Mouse (Mus musculus) forebrain, postnatal 0 days (tissue): ENCODE results near the gene Angptl8. TPM values are rescaled to one million over a fixed set of nuclear protein-coding genes. Genes with fewer than 3 reads are reported as not detected.
"Not testable (repeated sequence)": the region's sequence is repeated elsewhere in the genome, so short reads cannot be mapped to it uniquely, and the experiment has no call there.

ENCODE experiments used
- ATAC-seq: fragments of 200-750 bp; cut with Nextera tagmentation; 2 replicates; pipeline ENCODE4 v1.8.0; 2017; ENCODE audit warnings: mild to moderate bottlenecking, moderate library complexity
- DNase-seq: peaks from one replicate; pipeline ENCODE4 v3.0.0-alpha.2; 2015
- H3K27ac ChIP-seq: fragments of 300-500 bp; sonication (generic); 2 replicates; pipeline ENCODE4 v1.5.1; 2014; ENCODE audit warnings: low read depth, mild to moderate bottlenecking, antibody characterized with exemption, low read length, moderate library complexity, mixed read lengths
- H3K27me3 ChIP-seq: fragments of 300-500 bp; sonication (generic); 2 replicates; pipeline ENCODE4 v1.6.1; 2014; ENCODE audit warnings: mild to moderate bottlenecking, low read length, mixed read lengths; ENCODE audit not compliant: insufficient read depth
- H3K36me3 ChIP-seq: fragments of 300-500 bp; sonication (generic); 2 replicates; pipeline ENCODE4 v1.6.1; 2014; ENCODE audit warnings: mild to moderate bottlenecking, moderate library complexity; ENCODE audit not compliant: insufficient read depth
- H3K4me1 ChIP-seq: fragments of 300-500 bp; sonication (generic); 2 replicates; pipeline ENCODE4 v1.6.1; 2014; ENCODE audit warnings: antibody characterized with exemption; ENCODE audit not compliant: insufficient read depth
- H3K4me2 ChIP-seq: fragments of 300-500 bp; sonication (generic); 2 replicates; pipeline ENCODE4 v1.6.1; 2014; ENCODE audit warnings: low read depth, mild to moderate bottlenecking, moderate library complexity
- H3K4me3 ChIP-seq: fragments of 300-500 bp; sonication (generic); 2 replicates; pipeline ENCODE4 v1.5.1; 2014; ENCODE audit warnings: low read depth, low read length, mixed read lengths
- H3K9ac ChIP-seq: fragments of 300-500 bp; sonication (generic); 2 replicates; pipeline ENCODE4 v1.6.1; 2014; ENCODE audit warnings: mild to moderate bottlenecking
- H3K9me3 ChIP-seq: fragments of 300-500 bp; sonication (generic); 2 replicates; pipeline ENCODE4 v1.6.1; 2016; ENCODE audit warnings: low read length
- CTCF ChIP-seq: sonication (generic); IDR thresholded peaks from 2 replicates; pipeline ENCODE4 v1.5.1; 2016; ENCODE audit warnings: antibody characterized with exemption, control low read depth, low read depth
- WGBS: fragments of 180-500 bp; shearing (Covaris S2); extraction: QIAGEN DNeasy Blood & Tissue Kit; methylation state at CpG from one replicate; pipeline ENCODE4 v1.1.7; 2014; 5-methylcytosine and 5-hydroxymethylcytosine counted together
- polyA plus RNA-seq: library from polyadenylated mRNA; unstranded; fragments of >200 nt; fragmentation: Nextera tagmentation; extraction: Ambion mirVana; gene quantifications from 2 replicates; pipeline ENCODE4 v1.2.1, GENCODE M21; 2015
- total RNA-seq: library from RNA; depleted of rRNA; stranded (reverse); fragments of >200 nt; gene quantifications from 2 replicates; pipeline ENCODE4 v1.2.3, GENCODE M21; 2014; rRNA removed

Gene Angptl8
- total RNA-seq (not detected in 2 replicates), polyA plus RNA-seq (0.18 TPM in 1 of 2 replicates, not detected in the other)

DNA sequence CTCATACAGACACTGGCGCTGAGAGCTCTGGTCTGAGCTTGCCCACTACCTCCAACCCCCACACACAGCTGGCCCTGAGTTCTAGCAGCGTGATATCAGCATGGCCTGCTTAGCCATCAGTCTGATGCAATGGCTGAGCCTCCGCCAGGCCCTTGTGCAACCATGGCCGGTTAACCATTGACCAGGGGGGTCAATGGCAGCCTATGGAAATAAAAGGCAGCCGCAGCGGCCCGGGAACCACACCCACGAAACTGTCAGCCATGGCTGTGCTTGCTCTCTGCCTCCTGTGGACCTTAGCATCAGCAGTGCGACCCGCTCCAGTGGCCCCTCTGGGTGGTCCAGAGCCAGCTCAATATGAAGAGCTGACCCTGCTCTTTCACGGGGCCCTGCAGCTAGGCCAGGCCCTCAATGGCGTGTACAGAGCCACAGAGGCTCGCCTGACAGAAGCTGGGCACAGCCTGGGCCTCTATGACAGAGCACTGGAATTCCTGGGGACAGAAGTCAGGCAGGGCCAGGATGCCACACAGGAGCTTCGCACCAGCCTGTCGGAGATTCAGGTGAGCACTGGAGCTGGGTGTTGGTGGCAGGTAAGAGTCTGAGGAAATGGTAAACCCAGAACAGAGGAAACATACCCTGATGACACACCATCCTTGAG is at the start of gene Angptl8:
TSS of gene Angptl8 (plus strand) at position 253 of the 655 bp plus-strand sequence.
- Histone ChIP-seq H3K9ac (no peak within 1 kb of the TSS), H3K27ac (no peak within 1 kb of the TSS), H3K4me2 (no peak within 1 kb of the TSS), H3K9me3 (no peaks in the 10 kb centered on the region), H3K4me3 (no peak within 1 kb of the TSS), H3K4me1 (no peaks in the 10 kb centered on the region), H3K27me3 (no peaks in the 10 kb centered on the region), H3K36me3 (no peaks in the 10 kb centered on the region)
- no peak for ATAC-seq
- WGBS, result 84% methylated on average over 15 of the region's 15 CpGs
- no peak for TF ChIP-seq CTCF
- DNase-seq, result no peak

DNA sequence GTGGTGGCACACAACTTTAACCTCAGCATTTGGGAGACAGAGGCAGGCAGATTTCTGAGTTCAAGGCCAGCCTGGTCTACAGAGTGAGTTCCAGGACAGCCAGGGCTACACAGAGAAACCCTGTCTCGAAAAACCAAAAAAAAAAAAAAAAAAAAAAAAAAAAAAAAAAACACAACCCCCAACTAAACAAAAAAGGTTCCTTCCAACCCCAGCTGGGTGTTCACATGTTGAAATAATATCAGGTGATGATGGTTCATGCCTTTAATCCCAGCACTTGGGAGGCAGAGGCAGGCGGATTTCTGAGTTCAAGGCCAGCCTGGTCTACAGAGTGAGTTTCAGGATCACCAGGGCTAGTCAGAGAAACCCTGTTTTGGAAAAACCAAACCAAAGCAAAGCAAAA is 49.0 kb upstream of the Angptl8 start:
- H3K4me3 ChIP-seq, DNase-seq, H3K36me3 ChIP-seq, H3K9me3 ChIP-seq, H3K4me1 ChIP-seq, H3K27me3 ChIP-seq, H3K27ac ChIP-seq, H3K4me2 ChIP-seq, ATAC-seq, H3K9ac ChIP-seq: not testable (repeated sequence)
- 83% methylated on average over 1 of the region's 2 CpGs for WGBS

DNA sequence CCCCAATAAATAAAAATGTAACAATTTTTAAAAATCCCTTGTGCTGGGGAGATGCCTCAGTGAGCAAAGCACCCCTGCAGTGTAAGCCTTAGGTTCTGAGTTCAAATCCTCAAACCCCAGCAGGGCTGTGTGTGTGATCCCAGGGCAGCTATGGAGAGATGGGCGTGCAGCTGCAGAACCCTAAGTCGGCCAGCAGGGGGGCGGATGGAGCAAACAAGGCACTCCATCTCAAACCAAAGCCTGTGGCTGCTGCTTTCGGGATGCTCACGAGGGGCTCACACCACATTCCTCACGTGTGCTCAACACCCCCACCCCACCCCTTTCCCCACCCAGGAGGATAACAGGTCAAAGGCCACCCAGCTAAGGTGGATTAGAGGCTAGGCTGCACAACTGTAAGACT is 48.4 kb upstream of the Angptl8 start:
- Histone ChIP-seq H3K4me3 (no peak overlapping the region), H3K9me3 (no peaks in the 10 kb centered on the region), H3K9ac (no peak overlapping the region), H3K27me3 (no peaks in the 10 kb centered on the region), H3K27ac (no peak overlapping the region), H3K4me2 (no peak overlapping the region), H3K36me3 (no peaks in the 10 kb centered on the region), H3K4me1 (no peaks in the 10 kb centered on the region)
- ATAC-seq (peak; percentile 86), DNase-seq (peak; percentile 63)
- 8% methylated on average over 6 of the region's 6 CpGs for WGBS
- TF ChIP-seq CTCF, result peak; percentile 74

GRCm38 (mm10) chr9:21787654-21788053 is 47.7 kb upstream of the Angptl8 start:
- no peak for TF ChIP-seq CTCF
- Histone ChIP-seq H3K9ac (no peak overlapping the region), H3K4me3 (no peak overlapping the region), H3K4me2 (no peak overlapping the region), H3K36me3 (no peaks in the 10 kb centered on the region), H3K27me3 (no peaks in the 10 kb centered on the region), H3K9me3 (no peaks in the 10 kb centered on the region), H3K4me1 (no peaks in the 10 kb centered on the region), H3K27ac (no peak overlapping the region)
- ATAC-seq (no peak), DNase-seq (no peak)
- WGBS, result 83% methylated on average over 5 of the region's 5 CpGs

- Histone ChIP-seq H3K4me3 (no peak overlapping the region), H3K4me1 (no peaks in the 10 kb centered on the region), H3K4me2 (no peak overlapping the region), H3K9me3 (no peaks in the 10 kb centered on the region), H3K27ac (no peak overlapping the region), H3K36me3 (no peaks in the 10 kb centered on the region), H3K9ac (no peak overlapping the region), H3K27me3 (no peaks in the 10 kb centered on the region)
- ATAC-seq (no peak), DNase-seq (no peak)
- TF ChIP-seq CTCF, result no peak
- WGBS, result 72% methylated on average over 9 of the region's 9 CpGs
Measured at GRCm38 (mm10) chr9:21788234-21788633, 47.1 kb upstream of the Angptl8 start.

DNA sequence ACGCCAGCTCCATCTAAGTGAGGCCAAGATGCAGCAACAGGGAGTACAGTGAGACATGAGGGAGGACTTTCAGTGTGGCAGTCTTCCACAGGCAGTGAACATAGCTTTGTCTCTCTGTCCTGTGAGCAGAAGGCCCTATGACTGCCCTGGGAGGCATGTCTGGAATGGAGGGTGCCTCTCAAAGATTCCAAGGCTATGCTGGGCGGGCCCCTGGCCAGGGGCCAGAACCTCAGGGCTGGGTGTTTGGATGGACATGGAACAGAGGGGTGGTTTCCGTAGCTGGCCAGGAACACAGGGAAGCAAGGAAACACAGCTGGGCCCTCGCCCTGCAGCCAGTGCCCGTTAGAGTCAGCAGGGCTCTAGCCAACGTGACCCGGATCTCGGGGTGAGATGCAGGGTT is 43.4 kb upstream of the Angptl8 start:
- DNase-seq (no peak), ATAC-seq (no peak)
- Histone ChIP-seq H3K4me1 (no peaks in the 10 kb centered on the region), H3K9me3 (no peaks in the 10 kb centered on the region), H3K36me3 (no peaks in the 10 kb centered on the region), H3K9ac (no peak overlapping the region), H3K4me3 (no peak overlapping the region), H3K27me3 (no peaks in the 10 kb centered on the region), H3K4me2 (no peak overlapping the region), H3K27ac (no peak overlapping the region)
- no peak for TF ChIP-seq CTCF
- 72% methylated on average over 8 of the region's 8 CpGs for WGBS

DNA sequence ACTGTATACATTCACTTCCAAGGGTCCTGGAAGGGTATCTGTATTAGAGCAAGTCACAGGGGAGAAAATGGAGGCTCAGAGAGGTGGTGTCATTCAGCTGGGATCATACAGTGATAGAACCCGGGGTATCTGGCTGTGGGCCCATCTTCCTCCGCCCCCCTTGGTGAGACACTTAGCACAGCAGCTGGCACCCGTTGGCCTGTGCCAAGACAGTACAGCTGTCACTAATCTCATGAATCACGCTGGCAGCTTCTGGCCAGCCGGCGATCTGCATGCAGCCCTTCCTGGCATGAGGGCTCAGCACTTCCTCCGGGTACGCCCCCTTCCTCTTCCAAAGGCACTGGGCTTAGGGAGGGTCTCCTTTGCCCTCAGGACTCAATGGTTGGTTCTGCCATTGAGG is 42.7 kb upstream of the Angptl8 start:
- Histone ChIP-seq H3K27me3 (no peaks in the 10 kb centered on the region), H3K4me3 (no peak overlapping the region), H3K36me3 (no peaks in the 10 kb centered on the region), H3K4me2 (no peak overlapping the region), H3K27ac (no peak overlapping the region), H3K9me3 (no peaks in the 10 kb centered on the region), H3K4me1 (no peaks in the 10 kb centered on the region), H3K9ac (no peak overlapping the region)
- peak; percentile 74 for DNase-seq
- TF ChIP-seq CTCF, result no peak
- 15% methylated on average over 8 of the region's 8 CpGs for WGBS
- peak; percentile 88 for ATAC-seq

GRCm38 (mm10) chr9:21793507-21793906 is 41.8 kb upstream of the Angptl8 start:
- H3K27ac ChIP-seq, H3K4me3 ChIP-seq, H3K9ac ChIP-seq, ATAC-seq, H3K9me3 ChIP-seq, H3K4me1 ChIP-seq, H3K27me3 ChIP-seq, DNase-seq, H3K36me3 ChIP-seq, H3K4me2 ChIP-seq: not testable (repeated sequence)
- WGBS, result 97% methylated on average over 6 of the region's 6 CpGs
